Mouse (Mus musculus) right cerebral cortex, postnatal 36 days (tissue): ENCODE results near the gene Phgr1.

Experiments used
- DNase-seq, 2 experiments: peaks; one replicate each; pipeline ENCODE4 v3.0.0; 2022; ENCODE audit warnings: low spot score in 2 of 2, mixed read lengths in 1 of 2

Phgr1 gene

DNA sequence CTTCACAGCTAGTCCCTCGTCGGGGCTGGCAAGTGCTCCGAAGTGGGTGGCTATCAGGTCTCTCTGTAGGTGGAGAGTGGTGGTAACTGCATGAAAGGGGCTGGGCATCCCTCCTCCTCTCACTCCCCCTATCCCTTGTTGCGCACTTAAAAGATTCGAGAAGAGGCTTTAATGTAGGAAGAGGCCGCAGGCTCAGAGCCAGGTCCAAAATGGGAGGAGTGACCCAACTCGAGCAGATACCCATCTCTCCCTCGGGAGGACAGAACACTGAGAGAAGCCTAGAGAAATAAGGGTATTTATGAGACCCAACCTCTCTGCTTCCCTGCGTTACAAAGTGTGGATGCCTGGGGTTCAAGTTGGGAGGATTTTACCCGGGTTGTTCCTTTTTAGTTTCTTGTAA lies 6.5 kb downstream of the Phgr1 start:
- no peak for DNase-seq

DNA sequence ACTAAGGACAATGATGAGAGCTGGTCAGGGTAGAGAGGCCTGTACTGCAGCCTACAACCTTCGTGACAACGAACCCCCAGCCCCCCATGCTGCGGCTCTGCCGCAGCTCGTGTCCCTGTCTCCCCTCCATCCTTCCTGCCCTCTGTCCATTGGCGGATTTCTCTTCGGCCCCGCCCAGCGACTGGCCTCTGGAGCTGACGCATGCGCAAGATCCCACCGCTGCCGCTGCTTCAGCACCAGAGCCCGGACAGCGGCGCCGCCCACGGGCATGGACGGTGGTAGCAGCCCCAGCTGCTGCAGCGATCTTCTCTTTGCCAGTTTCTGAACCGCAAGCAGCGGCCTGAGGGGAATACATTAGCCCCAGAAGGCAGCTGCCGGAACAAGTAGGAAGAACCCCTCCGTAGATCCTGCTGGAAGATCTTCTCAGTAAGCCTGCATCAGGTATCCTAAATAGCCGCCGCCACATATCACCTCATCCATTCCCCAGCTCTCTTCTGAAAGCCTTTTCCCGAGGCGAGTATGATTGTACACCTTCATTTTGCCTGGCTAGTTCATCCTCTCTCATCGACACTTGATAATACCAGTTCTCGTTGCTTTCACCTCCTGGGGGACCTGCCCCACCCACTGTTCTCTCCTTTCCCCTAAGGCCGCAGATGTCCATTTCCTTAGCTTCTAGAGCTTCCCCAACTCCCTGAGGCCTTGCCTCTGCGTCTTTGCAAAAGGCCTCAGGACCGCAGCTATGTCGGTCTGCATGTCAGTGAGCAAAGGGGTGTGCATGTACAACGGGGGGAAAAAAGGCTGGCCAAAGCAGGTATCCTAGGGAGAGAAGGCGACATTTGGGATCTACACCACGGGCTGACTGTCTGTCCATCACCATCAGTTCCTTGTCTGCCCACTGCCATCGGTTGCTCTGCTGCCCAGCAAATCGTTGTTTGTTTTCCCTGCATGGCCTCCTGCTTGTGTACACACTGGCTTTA lies 7.2 kb downstream of the Phgr1 start, which contains the start of gene Disp2:
Gene Disp2 (plus strand): TSS at position 216 of the 977 bp plus-strand sequence.
- peak; percentile 93 for DNase-seq

DNA sequence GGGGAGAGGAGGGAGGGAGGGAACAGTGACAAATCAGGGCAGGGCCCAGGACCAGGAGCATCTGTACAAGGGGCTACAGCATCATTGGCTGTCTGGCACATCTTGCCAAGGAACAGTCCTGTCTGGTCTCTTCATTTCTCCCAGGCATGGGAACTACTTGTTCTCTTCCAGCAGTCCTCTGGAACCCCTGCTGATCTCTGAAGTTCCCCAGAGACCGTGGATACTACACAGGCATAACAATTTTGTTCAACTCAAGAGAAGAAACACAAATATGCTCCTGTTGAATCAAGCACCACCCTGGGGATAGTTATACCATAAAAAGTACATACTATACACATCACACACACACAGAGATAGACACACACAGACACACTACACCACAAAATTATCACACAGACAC lies 8.5 kb downstream of the Phgr1 start:
- no peak for DNase-seq

DNA sequence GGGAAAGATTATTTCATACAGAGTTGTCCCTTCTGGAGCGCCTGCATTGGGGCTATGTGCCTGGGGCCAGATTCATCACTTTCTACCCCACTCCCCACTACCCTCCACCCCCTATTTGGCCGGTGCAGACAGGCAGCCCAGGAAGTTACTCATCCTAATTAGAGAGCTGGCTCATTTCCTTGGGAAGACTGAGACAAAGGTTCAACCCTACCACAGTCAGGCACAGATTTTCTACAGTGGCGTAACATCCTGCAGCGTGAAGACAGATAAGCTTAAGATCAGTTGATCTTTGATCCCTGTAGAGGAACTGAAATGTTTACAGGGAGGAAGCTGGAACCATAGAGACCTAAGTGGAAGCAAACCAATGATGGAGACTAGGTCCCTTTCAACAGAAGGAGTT lies 9.7 kb downstream of the Phgr1 start:
- DNase-seq: no peak

DNA sequence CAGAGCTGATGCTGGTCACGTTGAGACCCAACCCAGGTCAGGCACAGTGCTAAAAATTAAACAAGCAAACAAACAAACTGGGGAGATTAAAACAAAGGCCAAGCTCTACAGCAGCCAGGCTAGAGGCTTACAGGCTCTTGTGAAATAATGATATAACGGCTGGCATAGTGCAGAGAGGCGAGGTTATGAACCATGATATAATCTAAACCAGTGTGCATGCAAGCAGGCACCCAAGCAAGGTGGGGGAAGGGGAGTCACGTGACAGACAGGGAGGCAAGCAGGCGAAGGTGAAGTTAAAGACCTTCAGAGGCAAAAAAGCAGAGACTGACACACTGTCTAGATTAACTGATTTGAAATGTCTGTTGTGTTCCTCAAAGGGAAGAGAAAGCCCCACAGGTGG lies 10.5 kb downstream of the Phgr1 start:
- no peak for DNase-seq

- DNase-seq: no peak
These were observed 11.1 kb downstream of the Phgr1 start for GRCm38 (mm10) chr2:118783663-118784062.

DNA sequence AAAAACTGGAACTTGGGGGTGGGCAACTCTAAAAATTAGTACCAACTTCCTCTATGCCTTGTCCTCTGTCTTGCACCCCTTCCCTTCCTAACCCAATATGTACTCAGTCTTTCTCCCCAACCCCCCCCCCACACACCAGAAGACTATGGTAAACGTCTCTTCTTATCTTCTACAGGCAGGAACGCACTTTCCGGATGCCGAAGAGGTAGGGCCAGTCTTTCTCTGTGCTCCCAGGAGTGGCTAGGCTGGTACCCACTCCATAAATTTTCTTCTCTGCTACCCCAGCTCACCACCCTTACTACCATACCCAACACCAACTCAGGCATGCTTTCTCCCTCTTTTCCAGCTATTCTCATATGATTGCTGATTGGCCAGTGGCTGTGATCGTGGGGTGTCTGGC lies 14.0 kb downstream of the Phgr1 start:
- DNase-seq: no peak

- no peak for DNase-seq
These were observed 16.9 kb downstream of the Phgr1 start for GRCm38 (mm10) chr2:118789501-118789900.

DNA sequence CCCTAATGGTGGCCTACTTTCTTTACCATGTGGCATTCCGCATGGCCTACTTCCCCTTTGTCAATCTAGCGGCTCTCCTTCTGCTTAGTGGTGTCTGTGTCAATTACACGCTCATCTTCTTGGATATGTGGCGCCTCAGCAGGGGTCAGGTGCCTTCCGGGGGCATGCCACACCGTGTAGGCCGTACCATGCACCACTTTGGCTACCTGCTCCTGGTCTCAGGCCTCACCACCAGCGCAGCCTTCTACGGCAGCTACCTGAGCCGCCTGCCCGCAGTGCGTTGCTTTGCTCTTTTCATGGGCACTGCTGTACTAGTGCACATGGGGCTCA lies 17.6 kb downstream of the Phgr1 start:
- DNase-seq: no peak

DNA sequence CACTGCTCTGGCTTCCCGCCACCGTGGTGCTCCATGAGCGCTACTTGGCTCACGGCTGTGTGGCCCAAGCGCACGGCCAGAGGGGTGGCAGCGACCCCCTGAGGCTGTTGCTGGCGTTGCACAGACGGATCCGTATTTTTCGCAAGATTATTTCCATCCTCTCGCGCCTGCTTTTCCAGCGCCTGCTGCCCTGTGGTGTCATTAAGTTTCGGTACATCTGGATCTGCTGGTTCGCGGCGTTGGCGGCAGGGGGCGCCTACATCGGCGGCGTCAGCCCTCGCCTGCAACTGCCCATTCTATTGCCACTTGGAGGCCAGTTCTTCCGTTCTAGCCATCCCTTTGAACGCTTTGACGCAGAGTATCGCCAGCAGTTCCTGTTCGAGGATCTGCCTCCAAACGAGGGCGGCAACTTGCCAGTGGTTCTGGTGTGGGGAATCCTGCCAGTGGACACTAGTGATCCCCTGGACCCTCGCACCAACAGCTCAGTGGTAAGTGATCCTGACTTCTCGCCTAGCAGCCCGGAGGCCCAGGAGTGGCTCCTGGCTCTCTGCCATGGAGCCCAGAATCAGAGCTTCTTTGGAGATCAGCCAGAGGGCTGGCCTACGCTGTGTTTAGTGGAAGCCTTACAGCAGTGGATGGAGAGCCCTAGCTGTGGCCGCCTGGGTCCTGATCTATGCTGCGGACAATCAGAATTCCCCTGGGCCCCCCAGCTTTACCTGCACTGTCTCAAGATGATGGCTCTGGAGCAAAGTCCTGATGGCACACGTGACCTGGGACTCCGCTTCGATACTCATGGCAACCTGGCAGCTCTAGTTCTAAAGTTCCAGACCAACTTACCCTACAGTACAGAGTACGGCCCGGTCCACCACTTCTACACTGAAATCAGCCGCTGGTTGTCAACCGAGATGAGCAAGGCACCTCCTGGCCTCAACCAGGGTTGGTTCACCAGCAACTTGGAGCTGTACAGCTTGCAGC lies 18.3 kb downstream of the Phgr1 start:
- DNase-seq: no peak

DNA sequence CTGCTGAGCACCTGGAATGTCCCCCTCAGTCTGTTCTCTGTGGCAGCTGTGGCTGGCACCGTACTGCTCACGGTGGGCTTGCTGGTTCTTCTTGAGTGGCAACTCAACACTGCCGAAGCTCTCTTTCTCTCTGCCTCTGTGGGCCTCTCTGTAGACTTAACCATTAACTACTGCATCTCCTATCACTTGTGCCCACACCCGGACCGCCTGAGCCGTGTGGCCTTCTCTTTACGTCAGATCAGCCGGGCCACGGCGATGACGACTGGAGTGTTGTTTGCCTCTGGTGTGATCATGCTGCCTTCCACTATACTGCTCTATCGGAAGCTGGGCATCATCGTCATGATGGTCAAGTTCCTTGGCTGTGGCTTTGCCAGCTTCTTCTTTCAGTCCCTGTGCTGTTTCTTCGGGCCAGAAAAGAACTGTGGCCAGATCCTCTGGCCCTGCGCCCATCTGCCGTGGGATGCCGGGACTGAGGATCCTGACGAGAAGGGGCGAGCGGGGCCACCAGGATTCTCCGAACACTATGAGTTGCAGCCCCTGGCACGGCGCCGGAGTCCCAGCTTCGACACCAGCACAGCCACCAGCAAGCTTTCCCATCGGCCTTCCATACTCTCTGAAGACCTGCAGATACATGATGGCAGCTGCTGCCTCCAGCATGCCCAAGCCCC lies 19.2 kb downstream of the Phgr1 start:
- no peak for DNase-seq

GRCm38 (mm10) chr2:118792259-118792613 lies 19.7 kb downstream of the Phgr1 start:
- DNase-seq: no peak

DNA sequence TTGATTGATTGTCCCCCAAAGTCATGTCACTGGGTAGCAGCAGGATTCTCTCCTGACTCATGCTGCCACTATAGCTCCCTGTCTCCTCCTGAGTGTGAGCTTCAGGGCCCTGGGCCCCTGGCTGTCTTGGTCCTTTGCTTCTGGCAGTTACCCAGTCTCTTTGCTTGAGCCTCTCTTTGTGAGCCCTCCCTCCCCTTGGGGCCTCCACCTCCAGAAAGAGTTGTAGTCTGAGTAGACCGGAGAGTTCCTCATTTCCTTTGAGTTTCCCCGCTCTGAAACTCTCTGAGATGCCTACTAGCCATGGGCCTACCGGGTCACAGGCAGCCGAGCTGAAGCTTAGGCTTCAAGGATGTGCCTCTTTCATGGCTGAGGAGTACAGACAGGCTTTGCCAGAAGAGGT lies 21.1 kb downstream of the Phgr1 start:
- no peak for DNase-seq

DNA sequence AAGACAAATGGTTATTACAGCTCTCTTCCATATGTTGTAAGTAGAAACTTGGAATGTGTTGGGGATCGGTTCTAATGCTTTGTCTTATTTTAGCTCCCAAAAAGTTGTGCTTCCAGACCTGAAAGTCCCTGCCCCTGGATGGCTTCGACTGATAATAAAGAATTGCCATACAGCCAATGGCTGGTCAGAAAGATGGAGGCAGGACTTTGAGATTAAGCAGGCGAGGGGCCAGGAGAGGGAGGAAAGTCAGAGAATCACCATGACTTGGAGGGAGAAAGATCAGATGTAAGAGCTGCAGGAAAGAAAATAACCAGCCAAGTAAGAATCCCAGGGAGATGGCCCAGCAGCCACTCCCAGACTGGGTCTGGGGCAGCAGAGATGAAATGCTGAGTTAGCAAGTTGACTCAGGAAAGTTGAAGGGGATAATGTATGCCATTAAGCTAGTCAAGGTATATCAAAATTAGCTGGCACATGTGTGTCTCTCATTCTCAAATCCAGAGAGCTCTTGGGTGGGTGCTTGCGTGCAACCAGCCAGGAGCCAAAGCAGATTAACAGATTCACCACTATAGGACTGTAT lies 30.1 kb downstream of the Phgr1 start:
- no peak for DNase-seq

DNA sequence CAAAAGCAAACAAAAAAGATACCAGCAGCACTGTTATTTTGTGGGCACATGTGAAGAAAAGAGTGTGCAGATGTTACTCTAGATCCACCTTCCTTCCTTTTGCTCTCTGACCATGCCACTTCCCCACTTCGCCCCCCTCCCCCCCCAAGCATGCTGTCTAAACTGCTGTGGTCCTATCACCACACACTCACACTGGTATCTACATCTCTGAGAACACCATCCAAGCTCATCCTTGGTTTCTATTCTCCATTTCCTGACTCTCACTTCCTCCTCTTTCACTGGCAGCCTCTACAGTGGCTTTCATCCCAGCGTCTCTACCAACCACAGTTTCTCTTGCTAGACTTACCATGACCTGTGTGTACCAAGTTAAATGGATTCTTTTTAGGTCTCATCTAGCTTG lies 31.9 kb downstream of the Phgr1 start:
- no peak for DNase-seq

DNA sequence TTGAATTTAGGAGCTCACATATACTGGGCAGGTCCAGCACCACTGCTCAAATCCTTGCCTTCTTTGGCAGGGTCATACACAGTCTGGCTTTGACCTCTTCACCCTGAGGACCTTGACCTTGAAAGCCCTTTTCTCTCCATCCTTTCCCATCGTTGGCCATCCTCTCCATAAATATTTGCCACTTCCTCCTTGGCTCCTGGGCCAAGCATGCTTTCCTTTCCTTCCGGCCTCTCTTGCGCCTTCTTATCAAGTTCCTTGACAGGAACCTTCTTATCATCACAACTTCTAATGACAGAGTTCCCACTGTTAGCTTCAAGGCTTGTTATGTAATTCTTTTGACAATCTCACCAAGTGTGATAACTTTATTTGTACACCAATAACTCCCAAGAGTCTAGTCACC lies 32.6 kb downstream of the Phgr1 start:
- DNase-seq: no peak

DNA sequence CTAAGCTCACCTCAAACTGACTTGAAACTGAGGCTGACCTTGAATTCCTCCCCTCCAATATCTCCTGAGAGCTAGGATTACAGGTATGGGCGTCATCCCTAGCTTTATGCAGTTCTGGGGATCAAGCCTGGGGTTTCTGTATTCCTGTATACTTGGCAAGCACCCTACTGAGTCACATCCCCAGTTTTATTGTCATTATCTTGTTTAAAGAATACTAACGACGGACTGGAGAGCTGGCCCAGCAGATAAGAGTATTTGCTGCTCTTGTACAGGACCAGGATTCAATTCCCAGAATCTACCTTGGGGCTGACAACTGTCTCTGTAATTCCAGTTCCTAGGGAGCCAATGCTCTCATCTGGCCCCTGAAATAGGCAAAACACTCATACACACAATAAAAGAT lies 33.2 kb downstream of the Phgr1 start:
- DNase-seq: no peak

DNA sequence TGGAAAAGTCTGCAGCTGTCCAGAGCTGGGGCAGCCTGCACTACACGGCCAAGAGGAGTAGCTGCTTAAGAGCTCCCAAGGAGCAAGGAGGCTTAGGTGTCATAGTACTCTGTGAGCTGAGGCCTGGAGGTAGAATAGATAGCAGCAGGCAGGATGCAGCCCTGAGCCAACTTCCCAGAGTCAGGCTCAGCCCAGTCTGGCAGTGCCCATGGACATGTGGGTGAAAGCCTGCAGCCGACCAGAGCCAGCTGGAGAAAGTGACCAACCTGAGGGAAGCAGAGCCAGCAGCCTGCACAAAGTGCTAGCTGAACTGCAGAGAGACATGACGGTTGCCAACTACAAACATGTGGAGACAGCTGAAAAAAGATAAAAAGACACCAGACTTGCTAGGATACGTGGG lies 34.3 kb downstream of the Phgr1 start:
- DNase-seq: peak in 1 of 2 experiments; percentile 40

GRCm38 (mm10) chr2:118810861-118811260 lies 38.3 kb downstream of the Phgr1 start:
- no peak for DNase-seq

DNA sequence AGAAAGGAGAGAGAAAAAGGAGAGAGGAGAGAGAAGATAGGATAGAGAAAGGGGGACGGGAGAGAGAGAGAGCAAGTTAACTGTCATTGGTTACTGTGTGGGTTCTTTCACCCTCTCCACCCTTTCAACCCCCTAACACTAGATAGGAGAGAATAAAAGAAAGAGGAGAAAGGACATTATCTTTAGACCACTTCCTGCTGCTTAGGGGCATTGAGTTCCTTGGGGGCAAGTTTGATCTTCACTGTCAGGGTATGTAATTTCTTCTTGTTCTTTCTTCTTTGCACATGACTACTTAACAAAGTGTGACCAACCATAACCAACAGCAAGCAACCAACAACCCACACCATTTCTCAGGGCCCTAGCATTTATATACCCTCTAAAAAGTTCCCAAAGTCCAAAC lies 40.2 kb downstream of the Phgr1 start:
- no peak for DNase-seq

DNA sequence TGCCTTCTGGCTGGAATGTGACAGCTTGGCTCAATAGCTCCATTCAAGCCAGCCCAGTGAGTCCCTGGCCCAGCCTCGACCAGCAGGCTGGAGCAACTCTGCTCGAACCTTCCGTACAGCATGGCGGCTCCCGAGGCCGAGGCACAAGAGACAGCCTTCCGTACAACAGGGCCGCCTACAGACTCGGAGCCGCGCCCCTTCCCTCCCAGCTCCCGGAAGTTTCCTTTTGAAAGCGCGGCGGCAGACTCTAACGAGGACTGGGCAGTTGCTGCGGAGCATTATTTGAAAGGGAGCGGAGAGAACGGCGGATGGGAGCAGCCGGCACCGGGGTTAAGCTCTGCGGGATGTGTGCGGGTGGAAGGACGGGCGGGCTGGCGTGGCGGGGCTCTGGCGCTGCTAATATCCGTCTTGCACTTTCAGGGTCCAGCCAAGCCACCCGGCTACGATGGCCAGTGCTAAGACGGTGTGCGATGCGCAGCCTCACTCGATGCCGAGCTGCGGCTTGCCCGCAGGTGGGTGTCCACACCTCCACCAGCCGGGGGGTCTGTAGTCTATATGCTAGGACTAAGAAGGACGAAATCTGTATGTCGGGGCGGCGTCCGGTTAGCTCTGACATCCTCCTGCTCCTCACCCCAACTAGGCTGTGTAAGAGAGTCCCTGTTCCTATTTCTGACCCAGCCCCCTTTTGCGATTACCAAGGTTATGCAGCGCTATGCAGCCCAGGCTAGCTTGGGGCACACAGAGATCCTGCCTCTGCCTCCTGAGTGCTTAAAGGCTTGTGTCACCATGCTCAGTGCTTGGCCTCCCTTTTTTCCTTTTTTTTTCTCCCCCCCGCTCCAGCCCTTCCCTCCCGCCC lies 41.6 kb downstream of the Phgr1 start, which contains the start of gene Knstrn:
Gene Knstrn (plus strand): TSS at position 23 of the 856 bp plus-strand sequence.
- DNase-seq: peak; percentile 76
